Mouse (Mus musculus): ENCODE results near the gene Riox1. TPM values are rescaled to one million over a fixed set of nuclear protein-coding genes. Genes with fewer than 3 reads are reported as not detected.
A peak's percentile ranks its signal among the peaks of the same experiment; 100 is the strongest.

The Riox1 gene
- polyA plus RNA-seq, 2 experiments: 13.9 to 15.8 TPM

GRCm38 (mm10) chr12:83987242-83987582 lies 36.8 kb downstream of the Riox1 start:
- Histone ChIP-seq H3K9ac (ENCODE audit: low read depth, low read length, severe bottlenecking) (peak overlapping the region; percentile 85), H3K4me1 (ENCODE audit: control insufficient read depth, insufficient read depth, low read length) (peaks cover 3% of the 10 kb centered on the region; the same call in 1 of the 2 replicates), H3K4me2 (replicated peaks; ENCODE audit: low read depth, low read length, severe bottlenecking) (peak overlapping the region; percentile 53), H3K27me3 (ENCODE audit: control insufficient read depth, insufficient read depth, low read length) (no peaks in the 10 kb centered on the region), H3K9me3 (ENCODE audit: control insufficient read depth, low read length) (no peaks in the 10 kb centered on the region), H3K36me3 (ENCODE audit: control insufficient read depth, insufficient read depth, low read length) (no peaks in the 10 kb centered on the region), H3K27ac (replicated peaks; ENCODE audit: low read depth, low read length) (peak overlapping the region; percentile 94), H3K4me3 (replicated peaks; ENCODE audit: low read length) (peak overlapping the region; percentile 62)
- DNase-seq (ENCODE audit: low spot score) (no peak), ATAC-seq (ENCODE audit: low FRiP score, low read depth) (no peak)
- 28% methylated on average over 8 of the region's 8 CpGs for WGBS
- TF ChIP-seq POLR2A (IDR thresholded peaks at IDR 0.05; ENCODE audit: borderline replicate concordance, extremely low read depth, insufficient read depth, insufficient read length): no peak

- WGBS: under 1% methylated on average over 56 of the region's 80 CpGs
- H3K9ac ChIP-seq (ENCODE audit: low read depth, low read length, severe bottlenecking): peak within 1 kb of the TSS; percentile 85
- peak within 1 kb of the TSS; percentile 53 for H3K4me2 ChIP-seq (replicated peaks; ENCODE audit: low read depth, low read length, severe bottlenecking)
- no peaks in the 10 kb centered on the region for H3K36me3 ChIP-seq (ENCODE audit: control insufficient read depth, insufficient read depth, low read length)
- peak within 1 kb of the TSS; percentile 94 for H3K27ac ChIP-seq (replicated peaks; ENCODE audit: low read depth, low read length)
- peak; percentile 44; the same call in 1 of the 2 replicates for TF ChIP-seq POLR2A (IDR thresholded peaks at IDR 0.05; ENCODE audit: borderline replicate concordance, extremely low read depth, insufficient read depth, insufficient read length)
- ATAC-seq (ENCODE audit: low FRiP score, low read depth) (peak; percentile 92), DNase-seq (ENCODE audit: low spot score) (peak; percentile 89)
- no peaks in the 10 kb centered on the region for H3K9me3 ChIP-seq (ENCODE audit: control insufficient read depth, low read length)
- H3K4me3 ChIP-seq (replicated peaks; ENCODE audit: low read length): peak within 1 kb of the TSS; percentile 62
- peaks cover 3% of the 10 kb centered on the region; the same call in 1 of the 2 replicates for H3K4me1 ChIP-seq (ENCODE audit: control insufficient read depth, insufficient read depth, low read length)
- no peaks in the 10 kb centered on the region for H3K27me3 ChIP-seq (ENCODE audit: control insufficient read depth, insufficient read depth, low read length)
Measured at GRCm38 (mm10) chr12:83987583-83988441, 37.4 kb downstream of the Riox1 start, which contains the start of gene Acot2. Acot2 (plus strand) TSS chr12:83987861.

GRCm38 (mm10) chr12:83988483-83988882 lies 38.1 kb downstream of the Riox1 start:
- ATAC-seq (ENCODE audit: low FRiP score, low read depth): no peak
- peak overlapping the region; percentile 85 for H3K9ac ChIP-seq (ENCODE audit: low read depth, low read length, severe bottlenecking)
- peak overlapping the region; percentile 94; the same call in 1 of the 2 replicates for H3K27ac ChIP-seq (replicated peaks; ENCODE audit: low read depth, low read length)
- no peak for TF ChIP-seq POLR2A (IDR thresholded peaks at IDR 0.05; ENCODE audit: borderline replicate concordance, extremely low read depth, insufficient read depth, insufficient read length)
- peak overlapping the region; percentile 53 for H3K4me2 ChIP-seq (replicated peaks; ENCODE audit: low read depth, low read length, severe bottlenecking)
- no peaks in the 10 kb centered on the region for H3K9me3 ChIP-seq (ENCODE audit: control insufficient read depth, low read length)
- peak overlapping the region; percentile 62 for H3K4me3 ChIP-seq (replicated peaks; ENCODE audit: low read length)
- 66% methylated on average over 4 of the region's 4 CpGs for WGBS
- H3K27me3 ChIP-seq (ENCODE audit: control insufficient read depth, insufficient read depth, low read length): no peaks in the 10 kb centered on the region
- H3K4me1 ChIP-seq (ENCODE audit: control insufficient read depth, insufficient read depth, low read length): peaks cover 3% of the 10 kb centered on the region; the same call in 1 of the 2 replicates
- DNase-seq (ENCODE audit: low spot score): no peak
- H3K36me3 ChIP-seq (ENCODE audit: control insufficient read depth, insufficient read depth, low read length): no peaks in the 10 kb centered on the region; the same call in 1 of the 2 replicates

GRCm38 (mm10) chr12:83989378-83989777 lies 39.0 kb downstream of the Riox1 start:
- DNase-seq (ENCODE audit: low spot score) (no peak), ATAC-seq (ENCODE audit: low FRiP score, low read depth) (no peak)
- Histone ChIP-seq H3K4me3 (replicated peaks; ENCODE audit: low read length) (no peak overlapping the region), H3K27me3 (ENCODE audit: control insufficient read depth, insufficient read depth, low read length) (no peaks in the 10 kb centered on the region), H3K36me3 (ENCODE audit: control insufficient read depth, insufficient read depth, low read length) (peaks cover 2% of the 10 kb centered on the region; the same call in 1 of the 2 replicates), H3K9me3 (ENCODE audit: control insufficient read depth, low read length) (no peaks in the 10 kb centered on the region), H3K9ac (ENCODE audit: low read depth, low read length, severe bottlenecking) (no peak overlapping the region), H3K4me2 (replicated peaks; ENCODE audit: low read depth, low read length, severe bottlenecking) (no peak overlapping the region), H3K27ac (replicated peaks; ENCODE audit: low read depth, low read length) (no peak overlapping the region), H3K4me1 (ENCODE audit: control insufficient read depth, insufficient read depth, low read length) (peaks cover 3% of the 10 kb centered on the region; the same call in 1 of the 2 replicates)
- WGBS: over 99% methylated on average over 4 of the region's 4 CpGs
- no peak for TF ChIP-seq POLR2A (IDR thresholded peaks at IDR 0.05; ENCODE audit: borderline replicate concordance, extremely low read depth, insufficient read depth, insufficient read length)

GRCm38 (mm10) chr12:83997221-83997620 lies 46.8 kb downstream of the Riox1 start:
- no peaks in the 10 kb centered on the region for H3K4me1 ChIP-seq (ENCODE audit: control insufficient read depth, insufficient read depth, low read length)
- no peak for DNase-seq (ENCODE audit: low spot score)
- H3K9ac ChIP-seq (ENCODE audit: low read depth, low read length, severe bottlenecking): no peak overlapping the region
- peaks cover 7% of the 10 kb centered on the region for H3K9me3 ChIP-seq (ENCODE audit: control insufficient read depth, low read length)
- no peak overlapping the region for H3K4me3 ChIP-seq (replicated peaks; ENCODE audit: low read length)
- TF ChIP-seq POLR2A (IDR thresholded peaks at IDR 0.05; ENCODE audit: borderline replicate concordance, extremely low read depth, insufficient read depth, insufficient read length): no peak
- H3K27ac ChIP-seq (replicated peaks; ENCODE audit: low read depth, low read length): no peak overlapping the region
- peaks cover 2% of the 10 kb centered on the region; the same call in 1 of the 2 replicates for H3K36me3 ChIP-seq (ENCODE audit: control insufficient read depth, insufficient read depth, low read length)
- whole genome bisulfite sequencing: 69% methylated on average over 2 of the region's 2 CpGs
- no peak for ATAC-seq (ENCODE audit: low FRiP score, low read depth)
- no peaks in the 10 kb centered on the region for H3K27me3 ChIP-seq (ENCODE audit: control insufficient read depth, insufficient read depth, low read length)
- H3K4me2 ChIP-seq (replicated peaks; ENCODE audit: low read depth, low read length, severe bottlenecking): no peak overlapping the region

All from limb, embryonic 14.5 days (tissue).